Mouse (Mus musculus): ENCODE data around the gene Ifnl2. TPM values are rescaled to one million over a fixed set of nuclear protein-coding genes. Genes with fewer than 3 reads are reported as not detected.
"Not testable (repeated sequence)": the region's sequence is repeated elsewhere in the genome, so short reads cannot be mapped to it uniquely, and the experiment has no call there.

The Ifnl2 gene
- total and polyA plus RNA-seq, 3 experiments = not detected

DNA sequence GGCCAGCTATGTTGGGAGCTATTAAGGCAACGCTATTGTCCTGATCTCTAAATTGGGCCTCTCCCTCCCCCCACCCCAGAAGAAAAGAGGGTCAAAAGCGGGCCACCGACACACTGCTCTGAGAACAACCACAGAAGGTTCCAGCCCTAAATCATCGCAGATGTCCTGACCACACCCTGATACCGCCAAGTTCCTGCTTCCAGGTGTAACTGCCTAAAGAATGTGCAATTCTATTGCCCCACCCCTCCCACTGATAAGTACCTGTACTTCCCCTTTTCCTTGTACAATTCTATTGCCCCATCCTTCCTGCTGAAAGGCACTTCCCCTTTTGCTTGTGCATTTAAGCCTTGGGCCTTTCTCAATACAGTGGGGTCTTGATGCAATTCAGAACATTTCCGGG is 28.6 kb upstream of the Ifnl2 start:
- not testable (repeated sequence) for H3K4me3 ChIP-seq (ENCODE audit: control insufficient read depth in 1 of 2, insufficient read depth in 1 of 2, low read depth in 2 of 2, low read length in 2 of 2); H3K9me3 ChIP-seq (replicated peaks; ENCODE audit: insufficient read depth, low read length); H3K9ac ChIP-seq (ENCODE audit: control insufficient read depth, low read depth, low read length, poor library complexity, severe bottlenecking); H3K27ac ChIP-seq (ENCODE audit: control insufficient read depth, low read depth, low read length); H3K79me2 ChIP-seq (ENCODE audit: control insufficient read depth, insufficient read depth, low read length, poor library complexity); H3K4me1 ChIP-seq (ENCODE audit: control insufficient read depth in 1 of 2, insufficient read depth in 2 of 2, low read length in 2 of 2); H3K27me3 ChIP-seq (ENCODE audit: control insufficient read depth in 1 of 2, insufficient read depth in 2 of 2, low read length in 2 of 2); H3K36me3 ChIP-seq (ENCODE audit: control insufficient read depth in 1 of 2, insufficient read depth in 2 of 2, low read length in 2 of 2)
- DNase-seq (ENCODE audit: low read depth, low spot score) = peak; percentile 54

DNA sequence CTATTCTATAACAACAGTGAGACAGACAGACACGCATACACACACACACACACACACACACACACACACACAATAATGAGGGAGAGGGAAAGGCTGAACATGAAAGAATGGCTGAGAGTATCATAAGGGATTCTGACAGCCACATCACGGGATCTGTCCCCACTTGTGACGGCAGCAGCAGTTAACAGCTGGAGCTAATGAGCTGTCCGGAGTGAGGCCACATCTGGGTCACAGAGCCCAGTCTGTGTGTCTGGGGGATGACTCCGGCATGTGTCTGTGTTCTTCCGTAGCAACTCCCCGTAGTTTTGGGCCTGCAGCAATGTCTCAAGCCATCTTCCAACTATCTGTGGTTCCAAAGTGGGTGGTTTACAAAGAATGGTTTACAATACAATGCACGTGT is 21.8 kb upstream of the Ifnl2 start:
- Histone ChIP-seq H3K4me3 (ENCODE audit: control insufficient read depth in 1 of 2, insufficient read depth in 1 of 2, low read depth in 2 of 2, low read length in 2 of 2) (no peak overlapping the region), H3K4me1 (ENCODE audit: control insufficient read depth in 1 of 2, insufficient read depth in 2 of 2, low read length in 2 of 2) (0 out of 4 replicates have a peak, but pooled peaks cover 0 to 5% of the 10 kb centered on the region in 2 experiments), H3K9me3 (replicated peaks; ENCODE audit: insufficient read depth, low read length) (no peaks in the 10 kb centered on the region), H3K27ac (ENCODE audit: control insufficient read depth, low read depth, low read length) (no peak overlapping the region), H3K36me3 (ENCODE audit: control insufficient read depth in 1 of 2, insufficient read depth in 2 of 2, low read length in 2 of 2) (no peaks in the 10 kb centered on the region), H3K27me3 (ENCODE audit: control insufficient read depth in 1 of 2, insufficient read depth in 2 of 2, low read length in 2 of 2) (no peaks in the 10 kb centered on the region; a peak in 1 of 4 replicates), H3K9ac (ENCODE audit: control insufficient read depth, low read depth, low read length, poor library complexity, severe bottlenecking) (no peak overlapping the region), H3K79me2 (ENCODE audit: control insufficient read depth, insufficient read depth, low read length, poor library complexity) (no peaks in the 10 kb centered on the region)
- TF ChIP-seq GABPA (IDR thresholded peaks at IDR 0.05; ENCODE audit: low read depth, low read length) = no peak
- no peak for TF ChIP-seq CHD2 (IDR thresholded peaks at IDR 0.05; ENCODE audit: low read length)
- TF ChIP-seq JUND (IDR thresholded peaks at IDR 0.05; ENCODE audit: low read depth, low read length) = no peak
- TF ChIP-seq EP300 (IDR thresholded peaks at IDR 0.05; ENCODE audit: low read depth in 1 of 2, low read length in 2 of 2) = no peak
- no peak for TF ChIP-seq GATA1 (IDR thresholded peaks at IDR 0.05; ENCODE audit: low read depth, low read length)
- TF ChIP-seq TAL1 (IDR thresholded peaks at IDR 0.05; ENCODE audit: low read length) = no peak
- TF ChIP-seq ELF1 (IDR thresholded peaks at IDR 0.05; ENCODE audit: low read depth, low read length) = no peak
- no peak for TF ChIP-seq MAX (IDR thresholded peaks at IDR 0.05; ENCODE audit: low read length)
- DNase-seq (ENCODE audit: low read depth, low spot score) = no peak

DNA sequence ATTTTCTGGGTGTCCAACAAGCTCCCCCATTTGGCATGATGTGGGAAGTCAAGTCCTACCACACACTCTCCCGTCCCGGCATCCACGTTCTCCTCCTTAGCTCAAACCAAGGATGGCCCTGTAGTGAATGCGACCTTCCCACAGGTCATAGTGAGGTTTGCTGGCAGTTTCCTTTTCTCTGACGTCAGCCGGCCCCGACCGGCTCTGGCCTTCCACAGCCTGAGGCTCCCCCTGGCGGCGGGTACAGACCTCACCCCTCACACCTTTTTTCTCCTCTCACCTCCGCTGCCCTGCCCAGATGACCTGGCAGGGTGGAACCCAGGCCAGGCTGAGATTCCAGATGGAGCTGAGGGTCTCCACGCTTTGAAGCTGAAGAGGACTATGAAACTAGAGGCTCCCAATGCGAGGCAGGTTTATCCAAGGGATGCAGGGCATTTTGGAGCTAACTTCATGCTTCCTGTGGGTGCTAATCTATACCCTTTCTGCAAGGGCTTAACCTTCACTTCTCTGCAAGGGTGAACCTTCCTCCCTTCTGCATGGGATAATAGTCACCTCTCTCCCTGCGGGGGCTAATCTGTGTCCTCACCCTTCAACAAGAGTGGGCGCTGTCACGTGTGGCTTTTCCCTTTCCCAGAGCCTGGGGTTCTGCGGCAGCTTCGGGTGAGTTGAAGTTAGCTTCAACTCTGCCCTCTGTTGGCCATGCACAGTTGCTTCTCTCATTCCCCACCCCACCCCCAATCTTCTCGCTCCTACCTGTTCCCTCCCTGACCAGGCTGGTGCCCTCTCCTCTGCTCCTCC is 17.9 kb upstream of the Ifnl2 start:
- no peaks in the 10 kb centered on the region for H3K36me3 ChIP-seq (ENCODE audit: control insufficient read depth in 1 of 2, insufficient read depth in 2 of 2, low read length in 2 of 2)
- no peaks in the 10 kb centered on the region for H3K9me3 ChIP-seq (replicated peaks; ENCODE audit: insufficient read depth, low read length)
- DNase-seq (ENCODE audit: low read depth, low spot score) = peak; percentile 81
- H3K4me3 ChIP-seq (ENCODE audit: control insufficient read depth in 1 of 2, insufficient read depth in 1 of 2, low read depth in 2 of 2, low read length in 2 of 2) = peak overlapping the region; percentile 21 to 35; a peak in 2 of 4 replicates
- TF ChIP-seq CTCF (IDR thresholded peaks at IDR 0.05 in 2 of 3, conservative IDR thresholded peaks at IDR 0.05 in 1 of 3; ENCODE audit: control insufficient read depth in 1 of 3, insufficient read depth in 1 of 3, low read depth in 2 of 3, low read length in 3 of 3, poor library complexity in 1 of 3, severe bottlenecking in 1 of 3) (peak; percentile 75 to 98 (median 92)), ZKSCAN1 (IDR thresholded peaks at IDR 0.05; ENCODE audit: low read depth, low read length) (no peak), ZC3H11A (IDR thresholded peaks at IDR 0.05; ENCODE audit: low read depth, low read length) (peak; percentile 63; the same call in 1 of the 2 replicates), USF1 (IDR thresholded peaks at IDR 0.05; ENCODE audit: low read depth, low read length) (0 out of 2 replicates have a peak, but pooled peaks have one; percentile 20), SMC3 (IDR thresholded peaks at IDR 0.05; ENCODE audit: low read depth, low read length) (peak; percentile 93), RAD21 (IDR thresholded peaks at IDR 0.05; ENCODE audit: low read depth, low read length) (peak; percentile 75), RCOR1 (IDR thresholded peaks at IDR 0.05; ENCODE audit: low read depth, low read length) (no peak)
- no peaks in the 10 kb centered on the region for H3K27me3 ChIP-seq (ENCODE audit: control insufficient read depth in 1 of 2, insufficient read depth in 2 of 2, low read length in 2 of 2)
- no peak overlapping the region; the same call in 1 of the 2 replicates for H3K9ac ChIP-seq (ENCODE audit: control insufficient read depth, low read depth, low read length, poor library complexity, severe bottlenecking)
- H3K27ac ChIP-seq (ENCODE audit: control insufficient read depth, low read depth, low read length) = no peak overlapping the region
- H3K79me2 ChIP-seq (ENCODE audit: control insufficient read depth, insufficient read depth, low read length, poor library complexity) = no peaks in the 10 kb centered on the region
- H3K4me1 ChIP-seq (ENCODE audit: control insufficient read depth in 1 of 2, insufficient read depth in 2 of 2, low read length in 2 of 2) = 0 out of 4 replicates have a peak, but pooled peaks cover 0 to 5% of the 10 kb centered on the region in 2 experiments

- not testable (repeated sequence) for H3K27ac ChIP-seq (ENCODE audit: control insufficient read depth, low read depth, low read length); H3K27me3 ChIP-seq (ENCODE audit: control insufficient read depth in 1 of 2, insufficient read depth in 2 of 2, low read length in 2 of 2); H3K79me2 ChIP-seq (ENCODE audit: control insufficient read depth, insufficient read depth, low read length, poor library complexity); DNase-seq (ENCODE audit: low read depth, low spot score); H3K4me1 ChIP-seq (ENCODE audit: control insufficient read depth in 1 of 2, insufficient read depth in 2 of 2, low read length in 2 of 2); H3K9ac ChIP-seq (ENCODE audit: control insufficient read depth, low read depth, low read length, poor library complexity, severe bottlenecking); H3K36me3 ChIP-seq (ENCODE audit: control insufficient read depth in 1 of 2, insufficient read depth in 2 of 2, low read length in 2 of 2); H3K4me3 ChIP-seq (ENCODE audit: control insufficient read depth in 1 of 2, insufficient read depth in 1 of 2, low read depth in 2 of 2, low read length in 2 of 2); H3K9me3 ChIP-seq (replicated peaks; ENCODE audit: insufficient read depth, low read length)
Observed at GRCm38 (mm10) chr7:28522536-28522935, 12.3 kb upstream of the Ifnl2 start, which contains the start of gene Ifnl3. Ifnl3 (plus strand) TSS chr7:28522836.

Measured in MEL (cell line).